Mouse (Mus musculus) duodenum, adult 2 months (tissue): ENCODE measurements around the gene Ear6. TPM values are rescaled to one million over a fixed set of nuclear protein-coding genes. Genes with fewer than 3 reads are reported as not detected.

Experiments
- polyA plus RNA-seq: library from polyadenylated mRNA; depleted of rRNA; stranded (reverse); fragments of >200 nt; gene quantifications from 2 replicates; pipeline ENCODE4 v1.2.3, GENCODE M21; 2012; ENCODE audit warnings: low replicate concordance; rRNA removed

Gene Ear6
- polyA plus RNA-seq, result not detected in 2 replicates

GRCm38 (mm10) chr14:51853399-51853798 is at the start of gene Ear6:
Gene Ear6, plus strand, starts transcription at chr14:51853699.

GRCm38 (mm10) chr14:51884598-51885331 is 31.3 kb downstream of the Ear6 start, which contains the start of gene Mettl17:
Gene Mettl17, plus strand, starts transcription at chr14:51884842.

GRCm38 (mm10) chr14:51892191-51892939 is 38.9 kb downstream of the Ear6 start, which contains the start of gene Slc39a2:
Gene Slc39a2, plus strand, starts transcription at chr14:51892889.

Other genes starting within 250 kb of the Ear6 start
- not detected in 2 replicates for gene Gm17078, start 242.4 kb upstream of the Ear6 start, polyA plus RNA-seq
- not detected in 2 replicates for gene Gm4181, start 218.0 kb upstream of the Ear6 start, polyA plus RNA-seq
- not detected in 2 replicates for gene Gm17079, start 158.2 kb upstream of the Ear6 start, polyA plus RNA-seq
- not detected in 2 replicates for gene Gm5800, start 136.5 kb upstream of the Ear6 start, polyA plus RNA-seq
- gene Ang4, start 80.1 kb upstream of the Ear6 start, polyA plus RNA-seq, result 36.8 and 128 TPM in 2 replicates
- not detected in 2 replicates for gene AY358078, start 53.7 kb upstream of the Ear6 start, polyA plus RNA-seq
- gene Mettl17, start 31.1 kb downstream of the Ear6 start, polyA plus RNA-seq, result 27.0 and 44.2 TPM in 2 replicates
- 0.19 and 0.39 TPM in 2 replicates for gene Slc39a2, start 39.2 kb downstream of the Ear6 start, polyA plus RNA-seq
- gene Ndrg2, start 60.5 kb downstream of the Ear6 start, polyA plus RNA-seq, result 50.1 and 71.8 TPM in 2 replicates
- gene Tppp2, start 64.7 kb downstream of the Ear6 start, polyA plus RNA-seq, result not detected in 2 replicates
- gene Rnase13, start 69.1 kb downstream of the Ear6 start, polyA plus RNA-seq, result not detected in 2 replicates
- gene Arhgef40, start 131.0 kb downstream of the Ear6 start, polyA plus RNA-seq, result 22.0 and 27.8 TPM in 2 replicates
- 93.4 and 133 TPM in 2 replicates for gene Tmem253, start 162.0 kb downstream of the Ear6 start, polyA plus RNA-seq
- gene Zfp219, start 167.0 kb downstream of the Ear6 start, polyA plus RNA-seq, result 69.3 and 77.5 TPM in 2 replicates
- gene Olfr221, start 188.8 kb downstream of the Ear6 start, polyA plus RNA-seq, result not detected in 2 replicates